Mouse (Mus musculus) neural tube, embryonic 14.5 days (tissue): ENCODE results near the gene Smc5. TPM values are rescaled to one million over a fixed set of nuclear protein-coding genes. Genes with fewer than 3 reads are reported as not detected.

Experiments
- ATAC-seq: fragments of 200-750 bp; cut with Nextera tagmentation; 2 replicates; pipeline ENCODE4 v1.8.0; 2017; ENCODE audit warnings: low read depth, mild to moderate bottlenecking, moderate TSS enrichment, moderate library complexity
- H3K27ac ChIP-seq: fragments of 300-500 bp; sonication (generic); 2 replicates; pipeline ENCODE4 v1.5.1; 2014; ENCODE audit warnings: low read depth, mild to moderate bottlenecking, control low read depth, low read length, moderate library complexity, mixed read lengths
- H3K27me3 ChIP-seq: fragments of 300-500 bp; sonication (generic); 2 replicates; pipeline ENCODE4 v1.6.1; 2014; ENCODE audit warnings: low read length; ENCODE audit not compliant: control insufficient read depth, insufficient read depth
- H3K36me3 ChIP-seq: fragments of 300-500 bp; sonication (generic); 2 replicates; pipeline ENCODE4 v1.6.1; 2014; ENCODE audit warnings: low read length, mixed read lengths; ENCODE audit not compliant: control insufficient read depth, insufficient read depth
- H3K4me1 ChIP-seq: fragments of 300-500 bp; sonication (generic); 2 replicates; pipeline ENCODE4 v1.6.1; 2014; ENCODE audit warnings: low read length; ENCODE audit not compliant: control insufficient read depth, insufficient read depth
- H3K4me2 ChIP-seq: fragments of 300-500 bp; sonication (generic); 2 replicates; pipeline ENCODE4 v1.6.1; 2014; ENCODE audit warnings: mild to moderate bottlenecking, low read depth, low read length, control low read depth
- H3K4me3 ChIP-seq: fragments of 300-500 bp; sonication (generic); 2 replicates; pipeline ENCODE4 v1.5.1; 2014; ENCODE audit warnings: low read depth, low read length, control low read depth, mixed read lengths
- H3K9ac ChIP-seq: fragments of 300-500 bp; sonication (generic); replicated peaks from 2 replicates; pipeline ENCODE4 v1.6.1; 2014; ENCODE audit warnings: low read depth, mild to moderate bottlenecking, control low read depth, low read length, mixed read lengths
- H3K9me3 ChIP-seq: fragments of 300-500 bp; sonication (generic); 2 replicates; pipeline ENCODE4 v1.6.1; 2016; ENCODE audit warnings: low read length; ENCODE audit not compliant: control insufficient read depth
- WGBS: fragments of 180-500 bp; shearing (Covaris S2); extraction: QIAGEN DNeasy Blood & Tissue Kit; methylation state at CpG from one replicate; pipeline ENCODE4 v1.1.7; 2014; 5-methylcytosine and 5-hydroxymethylcytosine counted together
- polyA plus RNA-seq: library from polyadenylated mRNA; unstranded; fragments of >200 nt; fragmentation: Nextera tagmentation; extraction: Ambion mirVana; gene quantifications from 2 replicates; pipeline ENCODE4 v1.2.1, GENCODE M21; 2014

Smc5 gene
- polyA plus RNA-seq, 1 experiment from 2014 or later: 35.6 TPM

DNA sequence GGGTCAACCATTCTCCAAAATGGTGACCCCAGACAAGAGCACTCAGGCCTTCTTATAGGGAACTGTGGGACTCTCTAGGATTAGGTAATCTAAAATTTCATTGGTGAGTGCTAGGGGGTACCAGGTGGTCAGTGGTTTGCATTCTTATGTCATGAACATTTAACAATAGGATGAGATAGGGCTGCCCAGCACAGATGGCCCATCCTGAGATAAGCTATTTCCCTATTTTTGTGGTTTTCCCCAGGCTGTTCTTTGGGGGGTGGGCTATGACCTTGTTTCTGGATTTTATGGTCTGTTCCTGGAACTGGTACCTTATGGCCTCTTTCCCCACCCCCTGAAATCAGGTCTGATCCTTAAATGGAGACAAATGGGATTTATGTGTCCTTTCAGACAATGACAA, 23.5 kb upstream of the Smc5 start:
- Histone ChIP-seq H3K9ac (no peak overlapping the region), H3K36me3 (no peaks in the 10 kb centered on the region), H3K27me3 (no peaks in the 10 kb centered on the region), H3K4me3 (no peak overlapping the region), H3K9me3 (no peaks in the 10 kb centered on the region), H3K27ac (no peak overlapping the region), H3K4me1 (no peaks in the 10 kb centered on the region), H3K4me2 (no peak overlapping the region)
- no peak for ATAC-seq

DNA sequence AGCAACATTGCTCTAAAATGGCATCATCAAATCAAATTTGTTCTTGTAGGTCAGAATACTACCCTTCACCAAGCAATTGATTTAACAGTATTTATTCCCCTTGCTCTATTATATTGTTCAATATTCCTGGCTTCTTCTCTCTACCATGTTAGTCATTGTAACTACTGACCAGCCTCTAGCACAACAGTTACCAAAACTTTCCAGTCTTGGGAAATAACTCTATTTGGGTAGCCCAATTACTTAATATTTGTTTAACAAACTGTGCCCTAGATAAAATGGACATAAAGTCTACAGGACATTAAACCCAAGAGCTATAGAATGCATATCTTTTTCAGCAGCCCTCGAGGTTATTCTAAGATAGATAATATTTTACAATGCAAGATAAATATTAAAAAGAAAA, 15.6 kb upstream of the Smc5 start:
- H3K9me3 ChIP-seq: no peaks in the 10 kb centered on the region
- 74% methylated on average over 1 of the region's 1 CpGs for WGBS
- no peaks in the 10 kb centered on the region for H3K36me3 ChIP-seq
- no peak overlapping the region for H3K4me3 ChIP-seq
- ATAC-seq: no peak
- H3K4me2 ChIP-seq: no peak overlapping the region
- H3K27me3 ChIP-seq: no peaks in the 10 kb centered on the region
- no peak overlapping the region for H3K27ac ChIP-seq
- no peak overlapping the region for H3K9ac ChIP-seq
- no peaks in the 10 kb centered on the region for H3K4me1 ChIP-seq

DNA sequence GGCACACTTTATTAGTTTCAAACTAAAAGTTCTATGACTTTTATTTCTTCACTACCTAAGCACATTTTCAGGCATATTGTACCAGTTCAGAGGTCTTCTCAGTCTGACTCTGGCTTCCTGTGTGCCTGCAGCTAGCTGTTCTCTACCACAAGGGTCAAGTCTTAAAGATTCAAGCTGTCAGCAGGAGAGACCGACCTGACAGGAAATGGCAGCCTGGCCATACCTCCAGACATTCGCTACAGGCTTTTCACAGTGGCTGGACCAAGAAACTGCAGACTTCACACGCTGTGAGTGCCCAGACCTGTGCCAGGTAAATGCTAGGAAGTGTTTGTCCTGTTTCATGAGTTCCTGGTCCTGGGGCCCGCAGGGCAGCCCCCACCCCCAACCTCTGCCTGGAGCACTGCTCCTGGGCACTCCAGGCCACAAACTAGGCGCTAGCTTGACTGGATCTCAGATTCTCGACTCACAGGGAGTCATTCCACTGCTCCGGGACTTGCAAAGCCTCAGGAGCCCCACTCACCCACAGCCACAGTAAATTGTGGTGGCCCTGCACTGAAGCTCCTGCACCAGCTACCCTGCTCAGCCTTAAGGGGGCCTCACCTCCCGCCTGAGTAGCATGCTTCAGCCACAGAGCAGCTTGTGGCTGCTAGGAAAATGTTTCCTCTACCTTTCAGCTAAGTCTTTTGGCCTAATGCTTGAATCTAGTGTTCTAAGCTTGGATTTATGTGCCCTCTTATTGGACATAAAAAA, 8.4 kb upstream of the Smc5 start:
- no peak overlapping the region for H3K4me3 ChIP-seq
- no peak overlapping the region for H3K9ac ChIP-seq
- no peaks in the 10 kb centered on the region for H3K4me1 ChIP-seq
- no peaks in the 10 kb centered on the region for H3K9me3 ChIP-seq
- no peaks in the 10 kb centered on the region for H3K36me3 ChIP-seq
- H3K4me2 ChIP-seq: no peak overlapping the region
- 64% methylated on average over 8 of the region's 8 CpGs for WGBS
- H3K27me3 ChIP-seq: no peaks in the 10 kb centered on the region
- ATAC-seq: no peak
- H3K27ac ChIP-seq: no peak overlapping the region

DNA sequence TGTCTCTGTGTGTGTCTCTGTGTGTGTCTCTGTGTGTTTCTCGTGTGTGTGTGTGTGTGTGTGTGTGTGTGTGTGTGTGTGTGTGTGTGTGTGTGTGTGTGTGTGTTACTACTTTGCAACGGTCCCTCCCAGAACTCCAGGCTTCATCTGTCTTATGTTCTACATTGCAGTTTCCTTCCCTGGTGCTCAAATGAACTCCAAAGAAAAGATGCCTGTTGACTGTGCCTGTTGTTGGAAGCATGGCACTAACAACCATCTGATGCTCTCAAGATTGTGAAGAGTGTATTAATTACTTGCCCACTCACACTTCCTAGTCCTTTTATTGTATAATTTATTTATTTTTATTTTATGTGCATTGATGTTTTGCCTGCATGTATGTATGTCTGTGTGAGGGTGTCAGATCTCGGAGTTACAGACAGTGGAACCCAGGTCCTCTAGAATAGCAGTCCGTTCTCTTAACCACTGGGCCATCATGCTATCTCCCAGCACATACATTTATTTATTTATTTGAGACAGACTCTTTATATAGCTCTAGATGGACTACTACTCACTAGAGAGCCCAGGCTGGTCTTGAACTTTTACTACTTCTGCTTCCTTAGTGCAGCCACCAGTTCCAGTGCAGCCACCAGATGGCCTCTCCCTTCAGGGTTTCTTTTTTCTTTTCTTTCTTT, 492 bp upstream of the Smc5 start:
- Histone ChIP-seq H3K27me3 (no peaks in the 10 kb centered on the region), H3K4me2 (peak overlapping the region; percentile 78), H3K27ac (no peak overlapping the region), H3K9ac (peak overlapping the region; percentile 87; the same call in 1 of the 2 replicates), H3K36me3 (no peaks in the 10 kb centered on the region), H3K4me3 (peak overlapping the region; percentile 88), H3K4me1 (peaks cover 8% of the 10 kb centered on the region), H3K9me3 (no peaks in the 10 kb centered on the region)
- WGBS: 58% methylated on average over 4 of the region's 4 CpGs
- ATAC-seq: peak; percentile 42

DNA sequence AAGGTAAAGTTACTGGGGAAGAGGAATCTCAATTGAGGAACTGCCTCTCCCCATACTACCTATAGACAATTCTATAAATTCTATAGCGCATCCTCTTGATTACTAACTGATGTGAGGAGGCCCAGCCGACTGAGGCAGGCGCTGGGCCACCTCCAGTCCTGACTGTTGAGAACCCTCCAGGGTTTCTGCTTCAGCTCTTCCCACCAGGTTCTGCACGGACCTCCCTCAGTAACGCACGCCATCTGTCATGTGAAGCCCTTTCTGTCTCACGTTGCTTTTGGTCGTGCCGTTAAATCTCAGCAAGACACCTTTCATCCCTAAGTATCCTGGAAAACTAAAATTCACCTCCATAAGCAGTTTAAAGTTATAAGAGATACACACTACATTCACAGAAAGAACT, 16.9 kb downstream of the Smc5 start:
- Histone ChIP-seq H3K4me3 (no peak overlapping the region), H3K27me3 (no peaks in the 10 kb centered on the region), H3K9me3 (no peaks in the 10 kb centered on the region), H3K4me2 (no peak overlapping the region), H3K9ac (no peak overlapping the region), H3K36me3 (peaks cover 26% of the 10 kb centered on the region), H3K27ac (no peak overlapping the region), H3K4me1 (no peaks in the 10 kb centered on the region)
- ATAC-seq: no peak
- 77% methylated on average over 9 of the region's 9 CpGs for WGBS

DNA sequence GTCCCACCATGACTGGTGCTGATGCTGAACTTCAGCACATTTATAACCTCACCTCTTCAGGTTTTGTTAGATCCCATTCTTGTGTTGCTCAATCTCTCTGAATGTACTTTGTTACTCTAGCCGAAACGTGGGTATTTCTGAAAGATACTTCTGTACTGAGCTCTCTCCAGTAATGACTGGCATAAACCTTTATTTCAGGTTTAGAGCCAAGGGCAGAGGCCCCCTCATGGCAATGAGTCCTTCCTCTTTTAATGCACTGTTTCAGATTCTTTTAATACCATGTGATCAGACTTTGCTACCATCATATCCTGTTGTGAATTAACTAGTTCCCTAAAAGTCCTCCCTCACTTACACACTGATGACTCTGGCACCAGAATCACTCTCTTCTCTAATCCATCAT, 27.2 kb downstream of the Smc5 start:
- Histone ChIP-seq H3K9ac (no peak overlapping the region), H3K27ac (no peak overlapping the region)
- no peak for ATAC-seq

DNA sequence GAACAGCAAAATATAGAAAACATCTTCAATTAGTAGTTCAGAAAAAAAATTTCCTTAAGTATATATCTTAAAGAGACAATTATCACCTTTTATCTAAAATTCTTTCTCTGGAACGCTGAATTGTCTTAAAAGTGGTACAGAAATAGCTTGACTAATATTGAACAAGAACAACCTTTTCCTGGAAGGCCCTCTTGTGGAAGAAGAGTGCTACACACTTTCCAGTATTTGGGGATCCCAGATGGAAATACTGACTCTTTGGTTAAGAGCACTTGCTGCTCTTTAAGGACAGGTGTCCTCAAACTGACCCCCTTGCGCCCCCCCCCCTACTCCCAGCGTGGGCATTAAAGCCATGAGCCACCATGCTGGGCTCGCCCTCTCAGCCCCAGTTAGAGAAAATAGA, 48.6 kb downstream of the Smc5 start:
- no peak overlapping the region for H3K27ac ChIP-seq
- ATAC-seq: no peak
- peaks cover 21% of the 10 kb centered on the region; the same call in 1 of the 2 replicates for H3K36me3 ChIP-seq
- H3K9me3 ChIP-seq: no peaks in the 10 kb centered on the region
- no peaks in the 10 kb centered on the region for H3K27me3 ChIP-seq
- no peak overlapping the region for H3K4me3 ChIP-seq
- H3K4me2 ChIP-seq: no peak overlapping the region
- H3K9ac ChIP-seq: no peak overlapping the region
- WGBS: 71% methylated on average over 4 of the region's 4 CpGs
- no peaks in the 10 kb centered on the region for H3K4me1 ChIP-seq

More for the DNA sequence above, 27.2 kb downstream of the Smc5 start:
- Histone ChIP-seq H3K9me3 (no peaks in the 10 kb centered on the region), H3K4me1 (no peaks in the 10 kb centered on the region), H3K4me2 (no peak overlapping the region), H3K27me3 (no peaks in the 10 kb centered on the region), H3K4me3 (no peak overlapping the region), H3K36me3 (0 out of 2 replicates have a peak, but pooled peaks cover 2% of the 10 kb centered on the region)
- WGBS: 92% methylated on average over 2 of the region's 2 CpGs

DNA sequence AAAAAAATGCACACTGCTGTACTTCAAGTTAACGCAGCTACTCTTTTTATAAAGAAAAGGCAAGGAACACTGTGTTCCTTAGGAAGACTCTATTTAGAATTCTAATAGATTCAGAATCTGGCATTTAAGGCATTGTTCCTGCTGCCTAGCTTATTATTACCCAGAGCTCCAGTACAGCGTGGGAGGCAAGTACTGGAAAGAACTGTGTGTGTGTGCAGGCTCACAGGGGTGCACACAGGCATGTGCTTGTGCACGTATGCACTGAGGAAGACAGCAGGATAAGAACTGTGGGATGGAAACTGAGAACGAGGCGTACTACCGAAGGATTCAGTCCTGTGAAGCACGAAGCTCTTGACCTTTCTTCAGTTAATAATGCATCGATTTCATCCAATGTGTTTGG, 59.4 kb downstream of the Smc5 start:
- no peaks in the 10 kb centered on the region for H3K4me1 ChIP-seq

DNA sequence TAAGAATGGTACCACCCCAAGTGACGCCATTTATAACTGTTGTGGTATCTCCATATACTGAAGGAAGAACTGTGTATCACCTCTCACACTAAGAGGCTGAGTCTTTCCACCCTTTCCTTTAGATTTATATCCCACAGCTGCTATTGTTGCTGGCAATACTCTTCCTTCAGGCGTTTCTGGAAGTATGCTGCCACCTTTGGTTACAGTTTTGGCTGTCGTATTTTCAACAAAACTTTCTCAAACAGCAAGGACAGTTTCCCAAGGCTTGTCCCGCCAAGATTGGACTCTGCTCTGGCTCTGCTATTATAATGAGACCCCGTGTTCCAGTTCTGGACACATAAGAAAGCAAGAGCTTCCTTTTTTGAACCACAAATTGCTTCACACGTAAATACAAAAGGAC, 62.4 kb downstream of the Smc5 start:
- ATAC-seq: no peak
- H3K4me2 ChIP-seq: no peak overlapping the region
- no peaks in the 10 kb centered on the region for H3K4me1 ChIP-seq
- no peaks in the 10 kb centered on the region for H3K9me3 ChIP-seq
- no peak overlapping the region for H3K9ac ChIP-seq
- 87% methylated on average over 6 of the region's 6 CpGs for WGBS
- no peak overlapping the region for H3K4me3 ChIP-seq
- peaks cover 22% of the 10 kb centered on the region for H3K36me3 ChIP-seq
- H3K27ac ChIP-seq: no peak overlapping the region
- H3K27me3 ChIP-seq: no peaks in the 10 kb centered on the region

More for the DNA sequence above, 59.4 kb downstream of the Smc5 start:
- Histone ChIP-seq H3K9ac (no peak overlapping the region), H3K9me3 (no peaks in the 10 kb centered on the region), H3K27ac (no peak overlapping the region), H3K4me2 (no peak overlapping the region), H3K4me3 (no peak overlapping the region), H3K27me3 (no peaks in the 10 kb centered on the region), H3K36me3 (peaks cover 28% of the 10 kb centered on the region)
- no peak for ATAC-seq
- WGBS: 80% methylated on average over 8 of the region's 8 CpGs
